Mouse (Mus musculus): ENCODE data around the gene Slc10a4. TPM values are rescaled to one million over a fixed set of nuclear protein-coding genes. Genes with fewer than 3 reads are reported as not detected.

Slc10a4 gene
- not detected in 2 replicates for polyA plus RNA-seq (2012; ENCODE audit: insufficient read depth, insufficient read length, missing spikeins)

DNA sequence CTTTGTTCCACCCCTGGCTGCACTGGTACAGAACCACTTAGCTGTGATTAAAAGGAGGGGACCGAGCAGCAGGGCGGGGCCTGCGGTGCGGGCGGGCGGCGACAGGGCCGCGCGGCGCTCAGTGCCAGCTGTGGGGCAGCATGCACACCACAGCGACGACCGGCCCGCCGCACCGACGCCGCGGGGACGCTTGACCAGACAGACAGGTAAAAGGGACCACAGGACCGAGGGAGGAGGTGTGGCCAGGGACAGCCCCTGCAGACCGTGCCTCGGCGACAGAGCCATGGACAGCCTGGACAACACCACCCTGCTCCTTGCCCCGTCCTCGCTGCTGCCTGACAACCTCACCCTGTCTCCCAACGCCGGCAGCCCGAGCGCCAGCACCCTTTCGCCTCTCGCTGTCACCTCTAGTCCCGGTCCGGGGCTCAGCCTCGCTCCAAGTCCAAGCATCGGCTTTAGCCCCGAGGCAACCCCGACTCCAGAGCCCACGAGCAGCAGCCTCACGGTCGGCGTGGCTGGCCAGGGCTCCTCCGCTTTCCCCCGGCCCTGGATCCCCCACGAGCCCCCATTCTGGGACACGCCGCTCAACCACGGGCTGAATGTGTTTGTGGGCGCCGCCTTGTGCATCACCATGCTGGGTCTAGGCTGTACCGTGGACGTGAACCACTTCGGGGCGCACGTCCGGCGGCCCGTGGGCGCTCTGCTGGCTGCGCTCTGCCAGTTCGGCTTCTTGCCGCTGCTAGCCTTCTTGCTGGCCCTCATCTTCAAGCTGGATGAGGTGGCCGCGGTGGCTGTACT, at the start of gene Slc10a4:
Gene Slc10a4 (plus strand): TSS at position 100 of the 798 bp plus-strand sequence.
- Histone ChIP-seq H3K4me3 (ENCODE audit: insufficient read depth, low read depth, low read length) (peak within 1 kb of the TSS; percentile 46), H3K27ac (replicated peaks; ENCODE audit: low read depth, low read length) (no peak within 1 kb of the TSS), H3K4me1 (ENCODE audit: control insufficient read depth, insufficient read depth, insufficient read length, low read length) (peaks cover 4% of the 10 kb centered on the region)

DNA sequence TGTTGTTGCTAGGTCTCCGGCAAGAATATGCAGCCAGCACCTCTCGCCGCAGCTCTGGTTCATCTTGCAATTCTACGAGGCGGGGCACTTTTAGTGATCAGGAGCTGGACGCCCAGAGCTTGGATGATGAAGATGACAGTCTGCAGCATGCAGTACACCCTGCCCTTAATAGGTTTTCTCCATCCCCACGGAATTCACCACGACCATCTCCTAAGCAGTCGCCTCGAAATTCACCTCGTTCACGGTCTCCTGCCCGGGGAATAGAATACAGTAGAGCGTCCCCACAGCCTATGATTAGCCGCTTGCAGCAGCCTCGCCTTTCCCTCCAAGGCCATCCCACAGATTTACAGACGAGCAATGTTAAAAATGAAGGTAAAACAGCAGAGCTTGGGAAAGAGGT, 49.4 kb upstream of the Slc10a4 start:
- no peak overlapping the region for H3K27ac ChIP-seq (replicated peaks; ENCODE audit: low read depth, low read length)
- no peaks in the 10 kb centered on the region for H3K4me1 ChIP-seq (ENCODE audit: control insufficient read depth, insufficient read depth, insufficient read length, low read length)
- H3K4me3 ChIP-seq (ENCODE audit: insufficient read depth, low read depth, low read length): no peak overlapping the region

DNA sequence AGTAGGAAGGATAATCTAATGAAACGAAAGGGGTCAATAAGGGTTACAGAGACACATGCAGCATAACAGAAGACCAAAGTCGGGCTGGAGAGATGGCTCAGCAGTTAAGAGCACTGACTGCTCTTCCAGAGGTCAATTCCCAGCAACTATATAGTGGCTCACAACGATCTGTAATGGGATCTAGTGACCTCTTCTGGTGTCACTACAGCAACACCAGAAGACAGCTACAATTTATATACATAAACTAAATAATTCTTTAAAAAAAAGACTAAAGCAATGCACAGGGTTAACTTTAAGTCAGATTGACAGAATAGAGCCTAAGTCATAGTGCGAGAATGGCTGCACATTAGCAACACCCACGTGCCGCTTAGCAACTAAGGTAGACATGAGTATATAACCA, 46.6 kb upstream of the Slc10a4 start:
- Histone ChIP-seq H3K27ac (replicated peaks; ENCODE audit: low read depth, low read length) (no peak overlapping the region), H3K4me1 (ENCODE audit: control insufficient read depth, insufficient read depth, insufficient read length, low read length) (no peaks in the 10 kb centered on the region), H3K4me3 (ENCODE audit: insufficient read depth, low read depth, low read length) (no peak overlapping the region)

DNA sequence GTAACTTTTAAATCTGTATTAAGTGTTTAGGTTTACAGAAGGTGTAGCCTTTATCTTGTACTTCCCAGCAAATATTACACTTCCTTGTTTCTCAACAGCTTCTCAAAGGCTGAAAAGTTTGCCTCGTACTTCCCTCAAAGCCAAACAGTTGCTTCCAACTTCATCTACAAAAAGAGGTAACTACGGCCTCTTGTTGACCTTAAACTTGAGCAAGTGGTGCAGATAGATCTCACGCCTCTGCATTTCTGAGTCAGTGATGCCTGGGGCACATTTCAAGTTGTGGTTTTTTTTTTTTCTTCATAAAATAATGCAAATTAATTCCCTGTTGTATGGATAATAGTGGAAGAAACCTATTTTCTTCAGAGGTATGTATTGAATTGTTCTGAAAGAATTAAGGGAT, 41.0 kb upstream of the Slc10a4 start:
- no peaks in the 10 kb centered on the region for H3K4me1 ChIP-seq (ENCODE audit: control insufficient read depth, insufficient read depth, insufficient read length, low read length)
- H3K4me3 ChIP-seq (ENCODE audit: insufficient read depth, low read depth, low read length): no peak overlapping the region
- H3K27ac ChIP-seq (replicated peaks; ENCODE audit: low read depth, low read length): no peak overlapping the region

DNA sequence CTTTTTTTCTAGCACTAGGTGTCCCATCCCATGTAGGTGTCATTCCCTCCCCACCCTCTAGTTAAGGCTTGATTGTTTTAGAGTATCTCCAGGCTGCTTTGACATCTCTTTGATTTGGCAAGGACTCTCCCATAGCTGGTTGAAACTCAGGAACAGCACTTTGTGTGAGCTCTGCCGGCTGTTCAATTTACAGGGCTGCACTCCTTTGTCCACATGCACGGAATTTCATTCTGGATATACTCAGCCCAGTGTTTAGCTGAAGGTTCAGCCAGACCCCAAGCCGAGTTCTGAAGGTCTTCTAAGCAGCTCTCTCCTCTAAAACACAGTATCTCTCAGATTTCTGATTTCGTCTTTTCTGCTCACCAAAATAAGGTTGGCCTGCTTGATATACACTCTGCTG, 34.2 kb upstream of the Slc10a4 start:
- H3K27ac ChIP-seq (replicated peaks; ENCODE audit: low read depth, low read length): no peak overlapping the region
- H3K4me3 ChIP-seq (ENCODE audit: insufficient read depth, low read depth, low read length): no peak overlapping the region
- H3K4me1 ChIP-seq (ENCODE audit: control insufficient read depth, insufficient read depth, insufficient read length, low read length): no peaks in the 10 kb centered on the region

DNA sequence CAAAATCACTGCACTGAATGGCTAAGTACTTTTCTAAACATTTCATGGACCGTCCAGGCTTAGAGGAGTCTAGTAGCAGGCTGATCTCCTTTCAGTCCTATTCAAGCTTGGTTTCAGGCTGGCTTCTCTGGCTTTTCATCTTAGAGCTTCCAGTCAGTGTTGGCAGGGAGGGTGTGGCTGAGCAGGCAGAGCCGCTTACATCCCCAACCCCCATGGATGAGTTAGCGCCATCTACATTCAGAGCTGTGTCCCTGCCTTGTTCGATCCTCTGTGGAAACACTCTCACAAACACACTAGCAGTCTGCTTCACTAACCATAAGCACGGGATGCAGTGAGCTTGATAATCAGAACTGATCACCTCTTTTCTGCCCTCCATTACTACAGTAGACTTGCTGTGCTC, 33.7 kb upstream of the Slc10a4 start:
- Histone ChIP-seq H3K27ac (replicated peaks; ENCODE audit: low read depth, low read length) (no peak overlapping the region), H3K4me1 (ENCODE audit: control insufficient read depth, insufficient read depth, insufficient read length, low read length) (no peaks in the 10 kb centered on the region), H3K4me3 (ENCODE audit: insufficient read depth, low read depth, low read length) (no peak overlapping the region)

DNA sequence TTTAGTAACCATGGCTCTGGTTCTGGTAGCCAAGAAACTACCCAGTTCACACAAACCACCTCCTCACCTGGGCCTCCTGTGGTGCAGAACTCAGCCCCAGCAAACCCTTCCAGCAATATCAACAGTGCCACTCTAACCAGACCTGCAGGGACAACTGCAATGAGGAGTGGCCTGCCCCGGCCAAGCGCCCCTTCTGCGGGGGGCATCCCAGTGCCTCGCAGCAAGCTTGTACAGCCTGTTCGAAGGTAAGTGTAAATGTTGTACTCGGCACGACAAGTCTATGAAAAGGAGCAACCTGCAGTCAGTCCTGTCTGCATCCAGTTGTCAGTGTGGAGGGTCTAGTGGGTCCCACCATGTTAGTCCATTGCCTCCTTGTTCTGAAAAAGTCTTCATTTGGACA, 32.1 kb upstream of the Slc10a4 start, which contains the start of gene Gm10135:
Gene Gm10135 (minus strand): TSS at position 101 of the 400 bp plus-strand sequence.
- Histone ChIP-seq H3K27ac (replicated peaks; ENCODE audit: low read depth, low read length) (no peak within 1 kb of the TSS), H3K4me3 (ENCODE audit: insufficient read depth, low read depth, low read length) (no peak within 1 kb of the TSS), H3K4me1 (ENCODE audit: control insufficient read depth, insufficient read depth, insufficient read length, low read length) (no peaks in the 10 kb centered on the region)

DNA sequence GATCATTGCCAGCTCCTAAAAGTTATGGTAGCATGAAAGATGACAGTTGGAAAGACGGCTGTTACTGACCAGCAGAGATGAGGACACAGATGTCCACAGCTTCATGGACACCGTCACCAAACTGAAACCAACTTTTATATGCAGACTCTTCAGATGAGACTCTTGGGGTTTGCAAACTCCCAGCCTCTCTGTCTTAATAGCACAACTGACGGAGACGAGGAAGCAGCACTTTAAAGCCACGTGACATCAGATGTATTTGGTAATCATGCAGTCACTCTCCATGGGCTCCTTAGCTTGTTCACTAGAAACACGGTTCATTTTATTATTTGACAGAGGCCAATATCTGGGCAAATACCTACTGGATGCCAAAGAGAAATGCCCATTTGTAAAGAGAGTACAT, 30.7 kb upstream of the Slc10a4 start:
- Histone ChIP-seq H3K4me1 (ENCODE audit: control insufficient read depth, insufficient read depth, insufficient read length, low read length) (no peaks in the 10 kb centered on the region), H3K27ac (replicated peaks; ENCODE audit: low read depth, low read length) (no peak overlapping the region), H3K4me3 (ENCODE audit: insufficient read depth, low read depth, low read length) (no peak overlapping the region)

DNA sequence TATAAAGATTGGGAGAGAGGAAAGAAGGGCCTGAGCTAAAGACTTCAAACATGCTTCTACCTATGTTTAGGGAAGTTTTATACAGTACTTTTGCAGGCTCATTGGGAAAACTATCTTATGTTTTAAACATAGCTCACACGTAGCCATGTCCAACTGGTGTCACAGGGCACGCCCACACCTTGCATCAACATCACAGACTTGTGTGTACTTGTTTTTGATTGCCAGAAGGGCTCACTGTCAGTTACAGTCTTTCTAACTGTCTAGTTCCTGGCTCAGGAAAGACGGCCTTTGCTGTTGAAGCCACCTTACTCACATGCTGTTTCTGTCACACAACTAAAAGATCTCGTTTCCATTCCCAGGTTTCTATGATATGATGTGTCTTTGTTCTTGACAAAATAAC, 30.1 kb upstream of the Slc10a4 start:
- Histone ChIP-seq H3K4me1 (ENCODE audit: control insufficient read depth, insufficient read depth, insufficient read length, low read length) (no peaks in the 10 kb centered on the region), H3K27ac (replicated peaks; ENCODE audit: low read depth, low read length) (no peak overlapping the region), H3K4me3 (ENCODE audit: insufficient read depth, low read depth, low read length) (no peak overlapping the region)

DNA sequence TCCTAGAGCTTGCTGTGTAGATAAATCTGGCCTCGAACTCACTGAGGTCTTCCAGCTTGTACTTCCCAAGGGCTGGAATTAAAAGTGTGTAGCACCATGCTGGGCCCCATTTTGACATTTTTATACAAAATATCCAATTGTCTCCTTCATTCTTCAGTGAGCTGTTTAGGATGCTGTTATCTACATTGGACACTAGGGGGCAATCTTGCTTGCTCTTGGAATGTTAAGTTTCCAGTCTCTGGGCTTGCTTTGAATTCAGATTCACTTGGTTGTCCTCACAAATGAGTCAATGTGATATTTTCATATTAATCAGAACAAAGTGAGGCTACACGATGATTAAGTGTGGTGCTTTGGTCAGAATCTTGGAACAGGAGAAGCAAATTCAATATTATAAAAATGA, 22.6 kb upstream of the Slc10a4 start:
- no peak overlapping the region for H3K27ac ChIP-seq (replicated peaks; ENCODE audit: low read depth, low read length)
- no peaks in the 10 kb centered on the region for H3K4me1 ChIP-seq (ENCODE audit: control insufficient read depth, insufficient read depth, insufficient read length, low read length)
- H3K4me3 ChIP-seq (ENCODE audit: insufficient read depth, low read depth, low read length): no peak overlapping the region

DNA sequence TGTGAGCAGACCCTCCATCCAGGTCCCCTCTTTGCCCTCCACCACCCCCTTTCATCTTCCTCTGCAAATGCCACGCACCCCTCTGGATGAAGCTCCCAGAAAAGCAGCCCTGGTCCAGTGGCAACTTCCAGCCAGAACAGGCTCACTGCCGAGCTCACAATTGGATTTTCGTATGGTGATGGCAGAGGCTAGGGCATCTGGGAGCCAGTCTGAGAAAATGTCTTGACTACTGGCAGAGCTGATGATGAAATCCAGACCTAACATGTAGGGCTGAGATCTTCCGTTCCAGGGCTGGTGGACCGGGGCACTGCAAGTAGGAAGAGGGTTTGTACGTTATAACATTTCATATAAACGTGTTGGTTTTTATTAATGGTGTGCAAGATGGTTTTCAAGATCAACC, 18.9 kb upstream of the Slc10a4 start:
- Histone ChIP-seq H3K27ac (replicated peaks; ENCODE audit: low read depth, low read length) (no peak overlapping the region), H3K4me3 (ENCODE audit: insufficient read depth, low read depth, low read length) (no peak overlapping the region), H3K4me1 (ENCODE audit: control insufficient read depth, insufficient read depth, insufficient read length, low read length) (no peaks in the 10 kb centered on the region)

DNA sequence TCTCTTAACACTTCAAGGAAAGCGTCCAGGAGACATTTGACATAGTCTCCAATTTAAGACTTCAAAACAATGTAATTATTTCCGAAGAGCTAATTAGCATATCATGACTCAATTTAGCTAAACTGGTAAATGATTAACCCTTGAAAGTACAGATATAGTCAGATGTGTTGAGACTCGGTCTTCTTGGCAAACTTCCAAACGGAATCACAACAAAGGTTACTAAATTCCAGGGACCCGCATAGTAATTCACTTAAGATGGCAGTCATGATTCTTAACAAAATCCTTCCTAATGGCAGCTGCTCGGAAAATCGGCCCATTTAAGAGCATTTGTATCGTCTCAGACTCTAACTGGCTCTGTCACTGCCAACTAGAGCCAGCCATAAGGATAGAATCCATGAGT, 16.9 kb upstream of the Slc10a4 start:
- Histone ChIP-seq H3K4me3 (ENCODE audit: insufficient read depth, low read depth, low read length) (no peak overlapping the region), H3K27ac (replicated peaks; ENCODE audit: low read depth, low read length) (no peak overlapping the region), H3K4me1 (ENCODE audit: control insufficient read depth, insufficient read depth, insufficient read length, low read length) (no peaks in the 10 kb centered on the region)

DNA sequence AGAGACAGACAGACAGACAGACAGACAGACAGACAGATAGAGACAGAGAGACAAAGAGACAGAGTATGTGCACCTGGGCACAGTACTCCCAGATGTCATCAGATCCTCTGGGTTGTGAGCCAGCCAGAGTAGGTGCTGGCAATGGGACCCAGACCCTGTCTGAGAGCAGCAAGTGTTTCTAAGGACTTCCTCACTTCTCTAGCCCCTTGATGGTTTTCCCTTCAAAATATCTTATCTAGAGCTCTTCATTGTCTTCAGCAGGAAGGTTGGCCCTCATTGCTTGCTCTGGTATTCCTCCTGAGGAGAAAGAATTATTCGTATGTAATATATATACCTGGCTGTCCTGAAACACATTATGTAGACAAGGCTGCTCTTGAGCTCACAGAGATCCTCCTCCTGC, 14.2 kb upstream of the Slc10a4 start:
- Histone ChIP-seq H3K4me3 (ENCODE audit: insufficient read depth, low read depth, low read length) (no peak overlapping the region), H3K27ac (replicated peaks; ENCODE audit: low read depth, low read length) (no peak overlapping the region), H3K4me1 (ENCODE audit: control insufficient read depth, insufficient read depth, insufficient read length, low read length) (no peaks in the 10 kb centered on the region)

DNA sequence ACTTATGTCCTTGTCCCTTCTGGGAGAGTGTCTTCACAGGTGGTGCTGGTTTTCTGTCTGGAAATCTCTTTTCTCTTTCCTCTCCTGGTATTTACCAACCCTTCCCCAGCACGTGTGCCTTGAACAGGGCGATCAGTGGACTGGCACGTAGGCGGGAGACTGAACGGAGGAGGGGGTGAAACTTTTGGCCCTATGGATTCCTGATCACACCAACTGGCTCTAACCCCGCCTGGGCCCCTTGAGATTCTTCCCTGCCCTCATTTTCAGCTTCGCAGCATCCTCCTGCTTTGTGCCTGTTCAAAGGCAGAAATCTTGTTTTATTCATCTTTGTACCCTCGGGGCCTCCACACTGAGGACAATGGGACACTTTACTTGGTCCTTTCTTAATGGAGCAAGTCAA, 12.3 kb upstream of the Slc10a4 start:
- no peaks in the 10 kb centered on the region for H3K4me1 ChIP-seq (ENCODE audit: control insufficient read depth, insufficient read depth, insufficient read length, low read length)
- H3K4me3 ChIP-seq (ENCODE audit: insufficient read depth, low read depth, low read length): no peak overlapping the region
- H3K27ac ChIP-seq (replicated peaks; ENCODE audit: low read depth, low read length): no peak overlapping the region

DNA sequence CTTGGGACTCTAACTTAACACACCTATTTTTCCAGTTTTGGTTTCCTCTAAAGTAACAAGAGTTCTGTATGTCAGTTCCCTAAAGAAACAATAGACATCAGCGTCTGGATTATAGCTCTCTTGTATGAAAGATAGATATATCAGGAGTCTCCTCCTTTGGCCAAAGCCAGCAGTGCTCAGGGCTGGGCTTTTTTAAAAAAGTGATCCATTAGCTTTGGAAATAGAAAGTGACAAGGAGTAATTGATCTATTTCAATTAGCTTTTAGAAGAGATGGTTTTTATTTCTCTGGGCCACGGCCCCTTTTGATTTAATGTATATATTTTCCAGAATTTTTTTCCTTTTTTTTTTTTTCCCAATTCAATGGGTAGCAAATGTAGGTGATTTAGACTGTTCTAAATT, 11.8 kb upstream of the Slc10a4 start:
- no peak overlapping the region for H3K4me3 ChIP-seq (ENCODE audit: insufficient read depth, low read depth, low read length)
- no peak overlapping the region for H3K27ac ChIP-seq (replicated peaks; ENCODE audit: low read depth, low read length)
- H3K4me1 ChIP-seq (ENCODE audit: control insufficient read depth, insufficient read depth, insufficient read length, low read length): no peaks in the 10 kb centered on the region

DNA sequence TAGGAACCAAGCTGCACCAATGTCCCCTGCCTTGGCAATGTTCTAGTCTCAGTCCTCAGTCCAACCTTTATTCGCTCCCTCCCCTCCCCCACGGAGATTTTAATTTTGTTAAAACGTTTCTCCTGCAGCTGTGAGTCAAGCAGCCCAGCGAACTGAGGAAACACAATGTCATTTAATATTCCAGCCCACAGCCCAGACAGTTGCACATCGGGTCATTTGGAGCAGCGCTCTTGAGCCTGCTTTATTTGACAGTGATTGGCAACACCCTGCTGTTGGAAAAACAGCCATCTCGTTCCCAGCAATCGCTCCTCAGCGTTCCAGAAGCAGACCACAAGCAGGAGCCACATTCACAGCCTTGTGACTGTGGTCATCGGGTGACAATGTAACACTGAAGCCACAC, 11.3 kb upstream of the Slc10a4 start:
- no peak overlapping the region for H3K27ac ChIP-seq (replicated peaks; ENCODE audit: low read depth, low read length)
- H3K4me1 ChIP-seq (ENCODE audit: control insufficient read depth, insufficient read depth, insufficient read length, low read length): no peaks in the 10 kb centered on the region
- H3K4me3 ChIP-seq (ENCODE audit: insufficient read depth, low read depth, low read length): no peak overlapping the region

Data from brown adipose tissue, adult 24 weeks (tissue).